Mouse (Mus musculus) liver, adult 2 months (tissue): ENCODE results near the gene Kdm1a.

Source experiments
- CTCF ChIP-seq: fragments of 200-500 bp; IDR thresholded peaks from 2 replicates; pipeline ENCODE4 v1.5.1; 2011; ENCODE audit warnings: low read depth, low read length, control low read depth
- POLR2A ChIP-seq: fragments of 200-500 bp; IDR thresholded peaks from 2 replicates; pipeline ENCODE4 v1.6.1; 2011; ENCODE audit warnings: low read length, control low read depth; ENCODE audit not compliant: insufficient read depth; ENCODE audit errors: extremely low read depth

DNA sequence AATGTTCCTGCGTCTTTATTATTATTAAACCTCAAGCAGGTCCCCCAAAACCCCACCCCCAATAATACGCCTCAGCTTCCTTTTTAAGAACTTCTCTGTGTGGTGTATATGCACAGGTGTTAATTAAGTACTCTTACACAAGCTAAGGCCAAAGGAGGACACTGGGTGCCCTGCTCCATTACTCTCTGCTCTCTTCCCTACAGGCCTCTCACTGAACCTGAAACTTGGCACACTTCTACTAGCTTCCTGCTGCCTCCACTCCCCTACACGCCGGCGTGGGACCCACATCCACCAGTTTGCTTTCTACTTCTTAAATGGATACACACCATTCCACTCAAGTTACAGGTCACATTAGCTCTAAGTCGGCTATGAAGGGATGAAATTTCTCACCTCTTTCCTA lies 7.3 kb downstream of the Kdm1a start:
- TF ChIP-seq CTCF (no peak), POLR2A (no peak)
